Mouse (Mus musculus): ENCODE data around the gene Zfp385a. TPM values are rescaled to one million over a fixed set of nuclear protein-coding genes. Genes with fewer than 3 reads are reported as not detected.

Gene Zfp385a
- polyA plus RNA-seq, 1 experiment from 2014 or later, result 19.7 TPM

DNA sequence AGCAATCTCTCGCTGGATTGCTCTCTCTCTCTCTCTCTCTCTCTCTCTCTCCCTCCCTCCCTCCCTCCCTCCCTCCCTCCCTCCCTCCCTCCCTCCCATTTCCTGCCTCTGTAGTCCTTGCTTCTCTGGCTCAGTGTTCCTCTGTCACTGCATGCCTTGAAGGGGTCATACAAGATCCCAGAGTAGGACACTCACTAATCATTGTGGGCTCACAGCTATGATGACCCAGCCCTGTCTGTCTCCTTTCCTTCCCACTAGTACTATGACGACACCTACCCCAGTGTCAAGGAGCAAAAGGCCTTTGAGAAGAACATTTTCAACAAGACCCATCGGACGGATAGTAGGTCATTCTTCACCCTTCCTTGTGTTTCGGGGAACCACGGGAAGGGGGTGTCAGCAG is 49.5 kb downstream of the Zfp385a start:
- 0 out of 2 replicates have a peak, but pooled peaks cover 2% of the 10 kb centered on the region for H3K36me3 ChIP-seq (ENCODE audit: control insufficient read depth, insufficient read depth, low read length)
- H3K4me2 ChIP-seq (replicated peaks; ENCODE audit: low read depth, low read length), result no peak overlapping the region

DNA sequence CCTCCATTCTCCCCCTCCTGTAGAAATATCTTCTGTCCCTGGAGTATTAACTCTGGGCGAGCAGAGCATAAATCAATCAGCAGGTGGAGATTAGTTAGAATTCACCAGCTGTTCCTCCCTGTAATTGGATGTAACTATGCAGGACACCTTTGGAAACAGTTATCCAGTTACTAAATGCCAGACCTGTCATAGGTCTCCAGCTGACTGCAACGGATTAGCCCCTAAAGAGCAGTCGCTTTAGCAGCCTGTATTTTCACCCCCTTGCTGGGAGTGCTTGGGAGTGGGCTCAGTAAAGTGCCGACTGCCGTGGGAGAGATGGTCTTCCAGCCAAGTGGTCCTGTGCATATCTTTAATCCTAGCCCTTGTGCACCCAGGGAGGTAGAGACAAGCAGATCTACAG is 50.3 kb downstream of the Zfp385a start:
- ATAC-seq (ENCODE audit: low FRiP score) (peak; percentile 25; the same call in 1 of the 2 replicates), DNase-seq (ENCODE audit: low spot score) (no peak)
- Histone ChIP-seq H3K4me1 (replicated peaks; ENCODE audit: control insufficient read depth, insufficient read depth, low read length) (no peaks in the 10 kb centered on the region), H3K27me3 (ENCODE audit: control insufficient read depth, insufficient read depth, low read length) (no peaks in the 10 kb centered on the region), H3K9me3 (ENCODE audit: control insufficient read depth, low read length) (no peaks in the 10 kb centered on the region), H3K4me2 (replicated peaks; ENCODE audit: low read depth, low read length) (no peak overlapping the region), H3K4me3 (ENCODE audit: low read depth, low read length) (no peak overlapping the region), H3K9ac (ENCODE audit: low read depth, low read length) (no peak overlapping the region), H3K36me3 (ENCODE audit: control insufficient read depth, insufficient read depth, low read length) (0 out of 2 replicates have a peak, but pooled peaks cover 2% of the 10 kb centered on the region), H3K27ac (ENCODE audit: low read depth, low read length) (0 out of 2 replicates have a peak overlapping the region, but pooled peaks have one; percentile 59)
- WGBS, result 42% methylated on average over 5 of the region's 5 CpGs

More for the DNA sequence above, 49.5 kb downstream of the Zfp385a start:
- peaks cover under 1% of the 10 kb centered on the region; the same call in 1 of the 2 replicates for H3K4me1 ChIP-seq (replicated peaks; ENCODE audit: control insufficient read depth, insufficient read depth, low read length)
- WGBS, result 81% methylated on average over 6 of the region's 6 CpGs
- H3K27ac ChIP-seq (ENCODE audit: low read depth, low read length), result no peak overlapping the region
- H3K9me3 ChIP-seq (ENCODE audit: control insufficient read depth, low read length), result no peaks in the 10 kb centered on the region
- DNase-seq (ENCODE audit: low spot score), result no peak
- no peak overlapping the region for H3K9ac ChIP-seq (ENCODE audit: low read depth, low read length)
- H3K27me3 ChIP-seq (ENCODE audit: control insufficient read depth, insufficient read depth, low read length), result no peaks in the 10 kb centered on the region
- ATAC-seq (ENCODE audit: low FRiP score), result no peak
- no peak overlapping the region for H3K4me3 ChIP-seq (ENCODE audit: low read depth, low read length)

- Histone ChIP-seq H3K4me2 (replicated peaks; ENCODE audit: low read depth, low read length) (no peak overlapping the region), H3K27me3 (ENCODE audit: control insufficient read depth, insufficient read depth, low read length) (no peaks in the 10 kb centered on the region), H3K9ac (ENCODE audit: low read depth, low read length) (no peak overlapping the region), H3K4me3 (ENCODE audit: low read depth, low read length) (no peak overlapping the region), H3K36me3 (ENCODE audit: control insufficient read depth, insufficient read depth, low read length) (no peaks in the 10 kb centered on the region), H3K27ac (ENCODE audit: low read depth, low read length) (no peak overlapping the region), H3K4me1 (replicated peaks; ENCODE audit: control insufficient read depth, insufficient read depth, low read length) (no peaks in the 10 kb centered on the region), H3K9me3 (ENCODE audit: control insufficient read depth, low read length) (no peaks in the 10 kb centered on the region)
- 88% methylated on average over 1 of the region's 1 CpGs for WGBS
- DNase-seq (ENCODE audit: low spot score) (no peak), ATAC-seq (ENCODE audit: low FRiP score) (no peak)
These were observed 54.0 kb downstream of the Zfp385a start for GRCm38 (mm10) chr15:103285778-103286417.

DNA sequence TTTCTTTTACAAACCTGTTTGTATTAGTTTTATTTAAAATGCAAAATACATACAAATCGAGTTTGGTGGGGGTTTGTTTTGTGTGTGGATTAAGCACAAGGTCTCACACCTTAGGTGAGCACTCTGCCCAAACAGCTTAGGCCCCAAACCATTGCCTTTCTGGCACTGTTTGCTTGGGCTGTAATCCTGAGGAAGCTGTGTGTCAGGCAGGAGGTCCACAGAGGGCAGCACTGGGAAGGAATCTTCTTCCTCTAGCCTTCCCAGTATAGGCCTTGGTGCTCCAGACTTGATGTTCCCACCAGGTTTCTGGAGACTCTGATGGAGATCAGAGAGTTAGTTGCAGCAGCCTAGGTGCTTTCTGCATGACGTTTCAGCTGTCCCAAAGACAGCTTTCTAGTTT is 55.2 kb downstream of the Zfp385a start:
- Histone ChIP-seq H3K9me3 (ENCODE audit: control insufficient read depth, low read length) (no peaks in the 10 kb centered on the region), H3K4me1 (replicated peaks; ENCODE audit: control insufficient read depth, insufficient read depth, low read length) (no peaks in the 10 kb centered on the region), H3K4me3 (ENCODE audit: low read depth, low read length) (no peak overlapping the region), H3K36me3 (ENCODE audit: control insufficient read depth, insufficient read depth, low read length) (no peaks in the 10 kb centered on the region), H3K4me2 (replicated peaks; ENCODE audit: low read depth, low read length) (no peak overlapping the region), H3K9ac (ENCODE audit: low read depth, low read length) (no peak overlapping the region), H3K27me3 (ENCODE audit: control insufficient read depth, insufficient read depth, low read length) (no peaks in the 10 kb centered on the region), H3K27ac (ENCODE audit: low read depth, low read length) (no peak overlapping the region)
- 56% methylated on average over 2 of the region's 2 CpGs for WGBS
- DNase-seq (ENCODE audit: low spot score) (no peak), ATAC-seq (ENCODE audit: low FRiP score) (no peak)

DNA sequence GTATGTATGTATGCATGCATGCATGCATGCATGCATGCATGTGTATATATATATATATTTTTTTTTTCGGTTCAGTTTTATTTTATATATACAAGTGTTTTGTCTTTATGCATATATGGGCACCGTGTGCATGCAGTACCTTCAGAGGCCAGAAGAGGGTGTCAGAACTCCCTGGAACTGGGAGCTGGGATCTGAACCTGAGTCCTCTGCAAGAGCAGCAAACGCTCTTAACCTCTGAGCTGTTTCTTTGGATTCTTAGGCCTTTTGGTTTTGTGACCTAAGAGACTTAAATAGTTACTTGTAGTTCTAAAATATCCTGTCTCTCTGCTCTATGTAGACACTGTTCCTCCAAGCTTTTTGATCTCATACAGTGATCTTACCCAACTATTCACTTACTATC is 55.8 kb downstream of the Zfp385a start:
- WGBS, result 62% methylated on average over 3 of the region's 3 CpGs
- no peaks in the 10 kb centered on the region for H3K4me1 ChIP-seq (replicated peaks; ENCODE audit: control insufficient read depth, insufficient read depth, low read length)
- H3K27me3 ChIP-seq (ENCODE audit: control insufficient read depth, insufficient read depth, low read length), result no peaks in the 10 kb centered on the region
- no peaks in the 10 kb centered on the region for H3K9me3 ChIP-seq (ENCODE audit: control insufficient read depth, low read length)
- ATAC-seq (ENCODE audit: low FRiP score) (no peak), DNase-seq (ENCODE audit: low spot score) (peak; percentile 76)
- no peak overlapping the region for H3K4me2 ChIP-seq (replicated peaks; ENCODE audit: low read depth, low read length)
- no peak overlapping the region for H3K9ac ChIP-seq (ENCODE audit: low read depth, low read length)
- no peaks in the 10 kb centered on the region for H3K36me3 ChIP-seq (ENCODE audit: control insufficient read depth, insufficient read depth, low read length)
- no peak overlapping the region for H3K27ac ChIP-seq (ENCODE audit: low read depth, low read length)
- H3K4me3 ChIP-seq (ENCODE audit: low read depth, low read length), result no peak overlapping the region

- H3K9me3 ChIP-seq (ENCODE audit: control insufficient read depth, low read length), result no peaks in the 10 kb centered on the region
- H3K4me1 ChIP-seq (replicated peaks; ENCODE audit: control insufficient read depth, insufficient read depth, low read length), result no peaks in the 10 kb centered on the region
- 95% methylated on average over 3 of the region's 3 CpGs for WGBS
- no peak overlapping the region for H3K9ac ChIP-seq (ENCODE audit: low read depth, low read length)
- DNase-seq (ENCODE audit: low spot score), result no peak
- H3K4me2 ChIP-seq (replicated peaks; ENCODE audit: low read depth, low read length), result no peak overlapping the region
- H3K27ac ChIP-seq (ENCODE audit: low read depth, low read length), result no peak overlapping the region
- no peaks in the 10 kb centered on the region for H3K27me3 ChIP-seq (ENCODE audit: control insufficient read depth, insufficient read depth, low read length)
- H3K4me3 ChIP-seq (ENCODE audit: low read depth, low read length), result no peak overlapping the region
- ATAC-seq (ENCODE audit: low FRiP score), result no peak
- H3K36me3 ChIP-seq (ENCODE audit: control insufficient read depth, insufficient read depth, low read length), result no peaks in the 10 kb centered on the region
These were observed 58.3 kb downstream of the Zfp385a start for GRCm38 (mm10) chr15:103281465-103282205.

DNA sequence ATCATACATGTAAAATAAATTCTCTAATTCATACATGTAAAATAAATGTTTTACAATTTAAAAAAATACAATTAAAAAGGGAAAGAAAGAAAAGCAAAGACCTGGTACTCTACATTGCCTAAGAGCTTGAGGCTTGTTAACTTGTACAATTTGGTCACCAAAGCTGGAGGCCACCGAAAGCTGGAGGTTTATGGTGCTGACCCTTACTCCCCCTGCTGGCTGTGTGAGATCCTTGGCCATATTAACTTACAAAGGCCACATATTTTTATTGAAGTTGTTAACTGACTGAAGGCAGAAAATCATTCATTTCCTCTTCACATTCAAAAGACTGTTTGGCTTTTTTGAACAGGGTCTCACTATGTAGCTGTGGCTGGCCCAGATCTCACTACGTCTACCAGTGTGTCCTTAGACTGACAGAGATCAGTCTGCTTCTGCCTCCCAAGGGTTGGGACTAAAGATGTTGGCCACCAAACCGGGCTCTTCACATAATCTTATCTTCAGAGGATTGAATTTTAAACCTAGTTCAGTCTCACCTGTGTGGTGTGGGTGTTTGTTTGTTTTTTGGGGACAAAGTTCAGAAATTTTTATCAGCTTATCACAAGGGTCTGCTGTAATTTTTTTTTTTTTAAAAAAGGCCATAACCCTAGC is 59.0 kb downstream of the Zfp385a start:
- H3K4me2 ChIP-seq (replicated peaks; ENCODE audit: low read depth, low read length), result no peak overlapping the region
- H3K4me3 ChIP-seq (ENCODE audit: low read depth, low read length), result no peak overlapping the region
- no peaks in the 10 kb centered on the region for H3K36me3 ChIP-seq (ENCODE audit: control insufficient read depth, insufficient read depth, low read length)
- H3K27ac ChIP-seq (ENCODE audit: low read depth, low read length), result no peak overlapping the region
- no peaks in the 10 kb centered on the region for H3K27me3 ChIP-seq (ENCODE audit: control insufficient read depth, insufficient read depth, low read length)
- ATAC-seq (ENCODE audit: low FRiP score) (no peak), DNase-seq (ENCODE audit: low spot score) (peak; percentile 68)
- no peak overlapping the region for H3K9ac ChIP-seq (ENCODE audit: low read depth, low read length)
- no peaks in the 10 kb centered on the region for H3K9me3 ChIP-seq (ENCODE audit: control insufficient read depth, low read length)
- 78% methylated on average over 3 of the region's 3 CpGs for WGBS
- no peaks in the 10 kb centered on the region for H3K4me1 ChIP-seq (replicated peaks; ENCODE audit: control insufficient read depth, insufficient read depth, low read length)

GRCm38 (mm10) chr15:103279750-103280149 is 60.1 kb downstream of the Zfp385a start:
- no peak for ATAC-seq (ENCODE audit: low FRiP score)
- Histone ChIP-seq H3K9ac (ENCODE audit: low read depth, low read length) (no peak overlapping the region), H3K9me3 (ENCODE audit: control insufficient read depth, low read length) (no peaks in the 10 kb centered on the region), H3K4me3 (ENCODE audit: low read depth, low read length) (no peak overlapping the region), H3K27me3 (ENCODE audit: control insufficient read depth, insufficient read depth, low read length) (no peaks in the 10 kb centered on the region), H3K27ac (ENCODE audit: low read depth, low read length) (no peak overlapping the region), H3K4me1 (replicated peaks; ENCODE audit: control insufficient read depth, insufficient read depth, low read length) (no peaks in the 10 kb centered on the region), H3K4me2 (replicated peaks; ENCODE audit: low read depth, low read length) (no peak overlapping the region), H3K36me3 (ENCODE audit: control insufficient read depth, insufficient read depth, low read length) (no peaks in the 10 kb centered on the region)
- DNase-seq (ENCODE audit: low spot score), result peak; percentile 47
- 67% methylated on average over 3 of the region's 3 CpGs for WGBS

Data from hindbrain, embryonic 11.5 days (tissue).